Mouse (Mus musculus): ENCODE data around the gene Jak1. TPM values are rescaled to one million over a fixed set of nuclear protein-coding genes. Genes with fewer than 3 reads are reported as not detected.
A peak's percentile ranks its signal among the peaks of the same experiment; 100 is the strongest.

The Jak1 gene
- polyA plus RNA-seq, 1 experiment from 2014 or later = 71.9 TPM

GRCm38 (mm10) chr4:101304114-101304513 lies 39.0 kb upstream of the Jak1 start:
- no peak for TF ChIP-seq CTCF (IDR thresholded peaks at IDR 0.05; ENCODE audit: low read depth)
- WGBS = 89% methylated on average over 4 of the region's 4 CpGs
- H3K4me3 ChIP-seq (replicated peaks; ENCODE audit: low read depth, low read length) = no peak overlapping the region

GRCm38 (mm10) chr4:101300392-101300910 lies 35.4 kb upstream of the Jak1 start:
- Histone ChIP-seq H3K9ac (ENCODE audit: low read depth, low read length) (no peak overlapping the region), H3K36me3 (ENCODE audit: insufficient read depth, low read length) (no peaks in the 10 kb centered on the region), H3K9me3 (replicated peaks; ENCODE audit: low read length) (no peaks in the 10 kb centered on the region), H3K4me3 (replicated peaks; ENCODE audit: low read depth, low read length) (no peak overlapping the region), H3K4me1 (replicated peaks; ENCODE audit: insufficient read depth, low read length) (no peaks in the 10 kb centered on the region), H3K27ac (no peak overlapping the region), H3K4me2 (ENCODE audit: low read length) (no peak overlapping the region), H3K27me3 (ENCODE audit: insufficient read depth, low read length) (no peaks in the 10 kb centered on the region)
- DNase-seq (ENCODE audit: low spot score) = peak; percentile 34
- WGBS = 82% methylated on average over 4 of the region's 4 CpGs
- no peak for ATAC-seq (replicated peaks; ENCODE audit: low FRiP score, low read depth)
- TF ChIP-seq CTCF (IDR thresholded peaks at IDR 0.05; ENCODE audit: low read depth) = no peak

More at GRCm38 (mm10) chr4:101304114-101304513, 39.0 kb upstream of the Jak1 start:
- Histone ChIP-seq H3K36me3 (ENCODE audit: insufficient read depth, low read length) (no peaks in the 10 kb centered on the region), H3K4me2 (ENCODE audit: low read length) (no peak overlapping the region), H3K27me3 (ENCODE audit: insufficient read depth, low read length) (no peaks in the 10 kb centered on the region), H3K9ac (ENCODE audit: low read depth, low read length) (no peak overlapping the region), H3K4me1 (replicated peaks; ENCODE audit: insufficient read depth, low read length) (no peaks in the 10 kb centered on the region), H3K9me3 (replicated peaks; ENCODE audit: low read length) (no peaks in the 10 kb centered on the region), H3K27ac (no peak overlapping the region)
- ATAC-seq (replicated peaks; ENCODE audit: low FRiP score, low read depth) = no peak
- DNase-seq (ENCODE audit: low spot score) = no peak

- Histone ChIP-seq H3K9ac (ENCODE audit: low read depth, low read length) (no peak overlapping the region), H3K4me3 (replicated peaks; ENCODE audit: low read depth, low read length) (no peak overlapping the region), H3K4me1 (replicated peaks; ENCODE audit: insufficient read depth, low read length) (no peaks in the 10 kb centered on the region), H3K27ac (no peak overlapping the region), H3K4me2 (ENCODE audit: low read length) (no peak overlapping the region), H3K27me3 (ENCODE audit: insufficient read depth, low read length) (no peaks in the 10 kb centered on the region), H3K9me3 (replicated peaks; ENCODE audit: low read length) (no peaks in the 10 kb centered on the region), H3K36me3 (ENCODE audit: insufficient read depth, low read length) (no peaks in the 10 kb centered on the region)
- TF ChIP-seq CTCF (IDR thresholded peaks at IDR 0.05; ENCODE audit: low read depth) = no peak
- ATAC-seq (replicated peaks; ENCODE audit: low FRiP score, low read depth) = no peak
- 58% methylated on average over 12 of the region's 12 CpGs for WGBS
- DNase-seq (ENCODE audit: low spot score) = no peak
Observed at GRCm38 (mm10) chr4:101298311-101298990, 33.4 kb upstream of the Jak1 start.

- ATAC-seq (replicated peaks; ENCODE audit: low FRiP score, low read depth) = no peak
- H3K4me1 ChIP-seq (replicated peaks; ENCODE audit: insufficient read depth, low read length) = peaks cover 14% of the 10 kb centered on the region; the same call in 1 of the 2 replicates
- 74% methylated on average over 7 of the region's 7 CpGs for WGBS
- TF ChIP-seq CTCF (IDR thresholded peaks at IDR 0.05; ENCODE audit: low read depth) = no peak
- no peaks in the 10 kb centered on the region for H3K36me3 ChIP-seq (ENCODE audit: insufficient read depth, low read length)
- DNase-seq (ENCODE audit: low spot score) = no peak
- H3K9me3 ChIP-seq (replicated peaks; ENCODE audit: low read length) = no peaks in the 10 kb centered on the region
- H3K27ac ChIP-seq = no peak overlapping the region
- H3K4me3 ChIP-seq (replicated peaks; ENCODE audit: low read depth, low read length) = no peak overlapping the region
- no peak overlapping the region for H3K9ac ChIP-seq (ENCODE audit: low read depth, low read length)
- no peaks in the 10 kb centered on the region for H3K27me3 ChIP-seq (ENCODE audit: insufficient read depth, low read length)
- no peak overlapping the region for H3K4me2 ChIP-seq (ENCODE audit: low read length)
Observed at GRCm38 (mm10) chr4:101296836-101297235, 31.8 kb upstream of the Jak1 start.

- 82% methylated on average over 3 of the region's 3 CpGs for WGBS
- H3K27me3 ChIP-seq (ENCODE audit: insufficient read depth, low read length) = no peaks in the 10 kb centered on the region
- peaks cover 15% of the 10 kb centered on the region; the same call in 1 of the 2 replicates for H3K4me1 ChIP-seq (replicated peaks; ENCODE audit: insufficient read depth, low read length)
- H3K9me3 ChIP-seq (replicated peaks; ENCODE audit: low read length) = no peaks in the 10 kb centered on the region
- ATAC-seq (replicated peaks; ENCODE audit: low FRiP score, low read depth) = no peak
- H3K4me2 ChIP-seq (ENCODE audit: low read length) = no peak overlapping the region
- no peak overlapping the region for H3K9ac ChIP-seq (ENCODE audit: low read depth, low read length)
- no peaks in the 10 kb centered on the region for H3K36me3 ChIP-seq (ENCODE audit: insufficient read depth, low read length)
- no peak overlapping the region for H3K4me3 ChIP-seq (replicated peaks; ENCODE audit: low read depth, low read length)
- no peak overlapping the region for H3K27ac ChIP-seq
- TF ChIP-seq CTCF (IDR thresholded peaks at IDR 0.05; ENCODE audit: low read depth) = no peak
- DNase-seq (ENCODE audit: low spot score) = no peak
Observed at GRCm38 (mm10) chr4:101295788-101296187, 30.7 kb upstream of the Jak1 start.

- ATAC-seq (replicated peaks; ENCODE audit: low FRiP score, low read depth) = no peak
- Histone ChIP-seq H3K27me3 (ENCODE audit: insufficient read depth, low read length) (no peaks in the 10 kb centered on the region), H3K9ac (ENCODE audit: low read depth, low read length) (0 out of 2 replicates have a peak overlapping the region, but pooled peaks have one; percentile 54), H3K27ac (no peak overlapping the region), H3K9me3 (replicated peaks; ENCODE audit: low read length) (no peaks in the 10 kb centered on the region), H3K4me1 (replicated peaks; ENCODE audit: insufficient read depth, low read length) (peaks cover 15% of the 10 kb centered on the region; the same call in 1 of the 2 replicates), H3K4me3 (replicated peaks; ENCODE audit: low read depth, low read length) (peak overlapping the region; percentile 40; the same call in 1 of the 2 replicates), H3K36me3 (ENCODE audit: insufficient read depth, low read length) (no peaks in the 10 kb centered on the region), H3K4me2 (ENCODE audit: low read length) (peak overlapping the region; percentile 74)
- no peak for TF ChIP-seq CTCF (IDR thresholded peaks at IDR 0.05; ENCODE audit: low read depth)
- 44% methylated on average over 9 of the region's 9 CpGs for WGBS
- DNase-seq (ENCODE audit: low spot score) = no peak
Observed at GRCm38 (mm10) chr4:101293661-101294060, 28.6 kb upstream of the Jak1 start.

Data from kidney, postnatal 0 days (tissue).